Mouse (Mus musculus): ENCODE results near the gene Zzef1.

DNA sequence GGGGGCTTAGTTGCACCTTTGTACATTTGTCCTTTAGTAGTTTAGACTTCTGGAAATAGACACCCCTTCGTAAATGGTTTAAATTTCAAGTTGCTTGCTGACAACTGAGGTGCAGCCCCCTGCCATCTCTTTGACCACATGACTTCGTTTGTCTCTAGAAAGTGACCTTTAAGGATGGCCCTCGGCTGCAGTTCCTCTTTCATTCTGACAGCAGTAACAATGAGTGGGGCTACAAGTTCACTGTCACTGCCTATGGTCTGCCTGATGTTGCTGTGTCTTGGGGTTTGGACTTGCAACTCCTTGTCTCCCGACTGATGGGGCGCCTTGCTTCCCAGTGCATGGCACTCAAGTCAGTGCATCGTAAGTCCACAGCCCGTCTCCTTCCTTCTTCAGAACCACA lies 70.4 kb downstream of the Zzef1 start:
- no peak for TF ChIP-seq GATA1 (IDR thresholded peaks at IDR 0.05; ENCODE audit: borderline replicate concordance, low read length)
- no peak for TF ChIP-seq FLI1 (IDR thresholded peaks at IDR 0.05; ENCODE audit: low read length)
